Mouse (Mus musculus) natural killer cell, adult 2 months (primary cell): ENCODE results near the gene Cldn2.
"Not testable (repeated sequence)": the region's sequence is repeated elsewhere in the genome, so short reads cannot be mapped to it uniquely, and the experiment has no call there.

Experiments used
- DNase-seq, 2 experiments: peaks; one replicate each; pipeline ENCODE4 v3.0.0; 2022; ENCODE audit warnings: low spot score in 2 of 2

Gene Cldn2

GRCm38 (mm10) chrX:139800406-139800878 is at the start of gene Cldn2:
Gene Cldn2 (plus strand): TSS chrX:139800828.
- no peak for DNase-seq

GRCm38 (mm10) chrX:139751855-139752254 is 48.8 kb upstream of the Cldn2 start:
- DNase-seq, result peak; percentile 9 to 18

GRCm38 (mm10) chrX:139758634-139759033 is 42.0 kb upstream of the Cldn2 start:
- not testable (repeated sequence) for DNase-seq

- no peak for DNase-seq
Observed at GRCm38 (mm10) chrX:139762546-139762945, 38.1 kb upstream of the Cldn2 start.

GRCm38 (mm10) chrX:139769975-139770637 is 30.5 kb upstream of the Cldn2 start:
- no peak for DNase-seq

- DNase-seq, result peak; percentile 26 to 35
Observed at GRCm38 (mm10) chrX:139774309-139775083, 26.1 kb upstream of the Cldn2 start.

GRCm38 (mm10) chrX:139775084-139775612 is 25.5 kb upstream of the Cldn2 start:
- DNase-seq, result no peak

- DNase-seq, result no peak
Observed at GRCm38 (mm10) chrX:139777357-139777756, 23.3 kb upstream of the Cldn2 start.

GRCm38 (mm10) chrX:139778886-139779285 is 21.7 kb upstream of the Cldn2 start:
- DNase-seq, result no peak

- DNase-seq, result no peak
Observed at GRCm38 (mm10) chrX:139779401-139779800, 21.2 kb upstream of the Cldn2 start.

- DNase-seq, result no peak
Observed at GRCm38 (mm10) chrX:139780988-139781387, 19.6 kb upstream of the Cldn2 start.

GRCm38 (mm10) chrX:139781563-139781962 is 19.1 kb upstream of the Cldn2 start:
- no peak for DNase-seq

GRCm38 (mm10) chrX:139782278-139783044 is 18.2 kb upstream of the Cldn2 start, which contains the start of gene Ripply1:
Gene Ripply1 (minus strand): TSS chrX:139782353.
- DNase-seq, result no peak

- no peak for DNase-seq
Observed at GRCm38 (mm10) chrX:139783045-139783422, 17.6 kb upstream of the Cldn2 start.

- no peak for DNase-seq
Observed at GRCm38 (mm10) chrX:139785764-139786163, 14.9 kb upstream of the Cldn2 start.

GRCm38 (mm10) chrX:139794072-139794845 is 6.4 kb upstream of the Cldn2 start:
- no peak for DNase-seq

- DNase-seq, result no peak
Observed at GRCm38 (mm10) chrX:139796037-139796436, 4.6 kb upstream of the Cldn2 start.

GRCm38 (mm10) chrX:139797875-139798274 is 2.8 kb upstream of the Cldn2 start:
- peak; percentile 14 to 30 for DNase-seq

- DNase-seq, result no peak
Observed at GRCm38 (mm10) chrX:139799953-139800352, 675 bp upstream of the Cldn2 start.

GRCm38 (mm10) chrX:139803028-139803427 is 2.4 kb downstream of the Cldn2 start:
- no peak for DNase-seq

- no peak for DNase-seq
Observed at GRCm38 (mm10) chrX:139805918-139806317, 5.3 kb downstream of the Cldn2 start.
